Mouse (Mus musculus): ENCODE results near the gene Glis2.

GRCm38 (mm10) chr16:4602766-4603452, 8.4 kb downstream of the Glis2 start:
- no peak for TF ChIP-seq TAL1 (IDR thresholded peaks at IDR 0.05; ENCODE audit: low read length)
- no peak for TF ChIP-seq GATA1 (IDR thresholded peaks at IDR 0.05; ENCODE audit: low read length)
